Mouse (Mus musculus): Measurements from ENCODE around the gene Tspyl3. TPM values are rescaled to one million over a fixed set of nuclear protein-coding genes. Genes with fewer than 3 reads are reported as not detected.
"Not testable (repeated sequence)": the region's sequence is repeated elsewhere in the genome, so short reads cannot be mapped to it uniquely, and the experiment has no call there.

The Tspyl3 gene
- total RNA-seq (2014; fragmentation: Nextera tagmentation), result 1.1 TPM in 1 of 2 replicates, not detected in the other
- total RNA-seq (2017), result 0.23 and 0.27 TPM in 2 replicates
- 0.27 and 0.32 TPM in 2 replicates for polyA plus RNA-seq (2012)

DNA sequence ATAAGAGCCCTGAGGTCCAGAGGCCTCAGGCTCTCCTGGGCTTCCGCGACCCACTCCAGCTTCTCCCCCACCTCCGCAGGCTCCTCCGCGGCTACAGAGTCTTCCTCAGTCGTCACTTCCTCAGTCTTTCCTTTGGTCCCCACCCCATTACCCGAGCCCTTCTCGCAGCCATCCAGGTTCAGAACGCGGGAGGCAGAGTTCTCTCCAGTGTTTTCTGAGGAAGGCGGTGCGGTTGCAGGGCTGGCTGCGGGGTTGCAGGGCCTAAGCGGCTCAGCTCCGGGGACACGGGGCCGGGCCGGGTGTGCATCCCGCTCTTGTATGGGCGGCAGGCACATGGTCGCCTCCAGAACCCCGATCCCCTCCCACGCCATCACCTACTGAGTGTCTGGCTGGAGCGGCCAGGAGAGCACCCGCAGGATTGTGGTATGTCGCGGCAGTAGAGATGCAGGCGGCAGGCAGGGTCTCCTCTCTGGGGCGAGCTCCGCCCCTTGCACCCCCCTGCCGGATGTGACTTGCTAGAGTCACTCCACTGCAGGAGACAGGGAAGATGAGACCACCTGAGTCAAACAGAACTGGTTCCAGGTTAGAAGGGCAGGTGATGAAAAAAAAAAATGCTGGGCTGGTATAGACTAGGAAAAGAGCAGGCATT, at the start of gene Tspyl3:
Gene Tspyl3 (minus strand): TSS at position 496 of the 649 bp plus-strand sequence.
- no peaks in the 10 kb centered on the region for H3K27me3 ChIP-seq (ENCODE audit: insufficient read depth, low read length)
- no peak for DNase-seq (ENCODE audit: low spot score)
- peaks cover 89% of the 10 kb centered on the region for H3K4me1 ChIP-seq (ENCODE audit: insufficient read depth, low read depth, low read length)
- peaks cover 38% of the 10 kb centered on the region for H3K36me3 ChIP-seq (replicated peaks)
- no peaks in the 10 kb centered on the region for H3K9me3 ChIP-seq (replicated peaks)
- no peak for ATAC-seq (ENCODE audit: extremely low read depth, insufficient number of reproducible peaks, low FRiP score, poor library complexity, severe bottlenecking)
- TF ChIP-seq POLR2AphosphoS5 (IDR thresholded peaks at IDR 0.05; ENCODE audit: insufficient replicate concordance, low read depth, low read length) (no peak), GATA2 (IDR thresholded peaks at IDR 0.05; ENCODE audit: borderline replicate concordance, low read depth, low read length) (no peak), GATA1 (IDR thresholded peaks at IDR 0.05; ENCODE audit: borderline replicate concordance, low read length) (no peak), TAL1 (conservative IDR thresholded peaks at IDR 0.05; ENCODE audit: low read depth, low read length) (no peak), CTCF (IDR thresholded peaks at IDR 0.05; ENCODE audit: low read depth, low read length) (no peak)
- H3K4me3 ChIP-seq (ENCODE audit: low read depth, low read length), result peak within 1 kb of the TSS; percentile 66

DNA sequence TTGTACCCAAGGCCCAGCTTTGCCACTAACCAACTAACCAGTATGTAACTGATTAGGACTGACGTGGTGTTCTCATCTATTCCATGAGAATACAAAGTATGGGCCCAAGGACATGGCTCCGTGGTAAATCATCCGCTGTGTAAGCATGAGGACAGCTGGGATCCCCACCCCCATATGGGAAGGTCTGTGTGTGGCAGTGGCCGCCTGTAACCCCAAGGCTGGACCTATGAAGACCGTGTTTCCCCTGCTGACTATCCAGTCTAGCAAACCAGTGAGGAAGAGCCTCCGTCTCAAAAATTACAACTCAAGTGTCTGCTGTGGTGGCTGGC, 49.6 kb upstream of the Tspyl3 start:
- TF ChIP-seq POLR2AphosphoS5 (IDR thresholded peaks at IDR 0.05; ENCODE audit: insufficient replicate concordance, low read depth, low read length) (no peak), GATA1 (IDR thresholded peaks at IDR 0.05; ENCODE audit: borderline replicate concordance, low read length) (no peak), GATA2 (IDR thresholded peaks at IDR 0.05; ENCODE audit: borderline replicate concordance, low read depth, low read length) (no peak), CTCF (IDR thresholded peaks at IDR 0.05; ENCODE audit: low read depth, low read length) (no peak), TAL1 (conservative IDR thresholded peaks at IDR 0.05; ENCODE audit: low read depth, low read length) (no peak)
- no peak for ATAC-seq (ENCODE audit: extremely low read depth, insufficient number of reproducible peaks, low FRiP score, poor library complexity, severe bottlenecking)

DNA sequence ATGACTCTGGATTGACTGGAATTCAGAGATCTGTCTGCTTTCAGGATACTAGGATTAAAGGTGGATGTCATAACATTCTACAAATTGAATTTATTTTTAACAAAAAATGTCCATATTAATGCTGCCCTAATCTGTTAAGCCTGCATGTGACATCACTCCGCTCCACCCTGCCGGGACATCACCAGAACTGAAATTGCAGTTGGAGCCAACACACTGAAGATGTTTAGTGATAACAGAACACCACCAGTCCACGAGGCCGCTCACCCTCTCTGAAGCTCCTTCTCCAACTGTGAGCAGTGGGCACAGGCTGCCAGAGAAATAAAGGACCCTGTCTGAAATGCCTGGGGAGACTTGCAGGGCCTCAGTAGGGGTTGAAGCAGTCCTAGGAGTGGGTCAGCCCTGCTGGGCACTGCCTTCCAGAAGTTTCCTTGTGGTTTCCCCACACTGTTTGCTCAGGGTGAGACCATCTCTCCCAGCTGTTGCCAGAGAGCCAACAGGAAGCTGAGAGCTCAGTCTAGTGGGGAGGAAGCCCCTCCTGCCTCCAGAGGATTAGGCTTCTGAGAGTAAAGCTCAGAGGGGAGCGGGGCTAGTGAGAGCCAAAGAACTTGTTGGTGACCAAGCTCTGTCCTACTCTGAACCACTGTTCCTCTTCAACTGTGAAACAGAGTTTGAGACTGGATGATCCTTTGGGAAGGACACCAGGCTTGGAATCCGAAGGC, 49.1 kb upstream of the Tspyl3 start:
- not testable (repeated sequence) for H3K36me3 ChIP-seq (replicated peaks); H3K9me3 ChIP-seq (replicated peaks); DNase-seq (ENCODE audit: low spot score); H3K27me3 ChIP-seq (ENCODE audit: insufficient read depth, low read length); H3K4me3 ChIP-seq (ENCODE audit: low read depth, low read length)
- H3K4me1 ChIP-seq (ENCODE audit: insufficient read depth, low read depth, low read length), result peaks cover 56% of the 10 kb centered on the region
- peak; percentile 51 for ATAC-seq (ENCODE audit: extremely low read depth, insufficient number of reproducible peaks, low FRiP score, poor library complexity, severe bottlenecking)

More for the DNA sequence above, 49.6 kb upstream of the Tspyl3 start:
- DNase-seq (ENCODE audit: low spot score), result no peak
- Histone ChIP-seq H3K27me3 (ENCODE audit: insufficient read depth, low read length) (no peaks in the 10 kb centered on the region), H3K36me3 (replicated peaks) (peaks cover under 1% of the 10 kb centered on the region), H3K4me1 (ENCODE audit: insufficient read depth, low read depth, low read length) (peaks cover 51% of the 10 kb centered on the region), H3K4me3 (ENCODE audit: low read depth, low read length) (no peak overlapping the region), H3K9me3 (replicated peaks) (no peaks in the 10 kb centered on the region; the same call in 1 of the 2 replicates)

DNA sequence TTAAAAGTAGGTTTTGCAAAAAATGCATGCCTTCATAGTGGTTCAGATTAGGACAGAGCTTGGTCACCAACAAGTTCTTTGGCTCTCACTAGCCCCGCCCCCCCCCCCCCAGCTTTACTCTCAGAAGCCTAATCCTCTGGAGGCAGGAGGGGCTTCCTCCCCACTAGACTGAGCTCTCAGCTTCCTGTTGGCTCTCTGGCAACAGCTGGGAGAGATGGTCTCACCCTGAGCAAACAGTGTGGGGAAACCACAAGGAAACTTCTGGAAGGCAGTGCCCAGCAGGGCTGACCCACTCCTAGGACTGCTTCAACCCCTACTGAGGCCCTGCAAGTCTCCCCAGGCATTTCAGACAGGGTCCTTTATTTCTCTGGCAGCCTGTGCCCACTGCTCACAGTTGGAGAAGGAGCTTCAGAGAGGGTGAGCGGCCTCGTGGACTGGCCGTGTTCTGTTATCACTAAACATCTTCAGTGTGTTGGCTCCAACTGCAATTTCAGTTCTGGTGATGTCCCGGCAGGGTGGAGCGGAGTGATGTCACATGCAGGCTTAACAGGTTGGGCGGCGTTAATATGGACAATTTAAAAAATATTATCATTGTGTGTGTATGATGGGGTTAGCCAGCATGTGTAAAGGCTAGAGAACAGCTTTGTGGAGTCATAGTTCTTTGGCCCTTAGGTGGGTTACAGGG, 45.1 kb upstream of the Tspyl3 start:
- H3K27me3 ChIP-seq (ENCODE audit: insufficient read depth, low read length); DNase-seq (ENCODE audit: low spot score); H3K4me3 ChIP-seq (ENCODE audit: low read depth, low read length); H3K9me3 ChIP-seq (replicated peaks): not testable (repeated sequence)
- ATAC-seq (ENCODE audit: extremely low read depth, insufficient number of reproducible peaks, low FRiP score, poor library complexity, severe bottlenecking), result peak; percentile 43
- Histone ChIP-seq H3K4me1 (ENCODE audit: insufficient read depth, low read depth, low read length) (peaks cover 72% of the 10 kb centered on the region), H3K36me3 (replicated peaks) (peaks cover 42% of the 10 kb centered on the region)

DNA sequence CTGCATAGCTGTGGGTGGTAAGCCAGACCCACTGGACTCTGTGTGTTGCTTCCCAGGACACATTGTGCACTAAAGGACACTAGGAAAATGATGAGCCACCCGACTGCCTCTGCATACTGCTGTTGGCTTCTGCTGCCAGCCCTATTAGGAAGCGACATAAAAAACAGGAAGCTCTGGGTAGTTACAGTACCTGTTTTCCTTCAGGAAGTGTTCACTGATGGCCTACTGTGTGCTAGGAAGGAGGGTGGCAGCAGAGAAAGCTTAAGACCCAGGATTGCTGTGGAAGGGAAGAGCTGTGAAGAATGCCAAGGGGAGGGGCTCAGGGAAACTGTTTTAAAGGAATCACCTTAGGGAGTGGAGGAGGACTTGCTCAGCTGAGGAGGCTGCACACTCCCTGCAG, 42.1 kb upstream of the Tspyl3 start:
- ATAC-seq (ENCODE audit: extremely low read depth, insufficient number of reproducible peaks, low FRiP score, poor library complexity, severe bottlenecking) (no peak), DNase-seq (ENCODE audit: low spot score) (no peak)
- Histone ChIP-seq H3K36me3 (replicated peaks) (peaks cover 70% of the 10 kb centered on the region), H3K27me3 (ENCODE audit: insufficient read depth, low read length) (no peaks in the 10 kb centered on the region), H3K9me3 (replicated peaks) (no peaks in the 10 kb centered on the region), H3K4me3 (ENCODE audit: low read depth, low read length) (no peak overlapping the region), H3K4me1 (ENCODE audit: insufficient read depth, low read depth, low read length) (peaks cover 74% of the 10 kb centered on the region)
- TF ChIP-seq CTCF (IDR thresholded peaks at IDR 0.05; ENCODE audit: low read depth, low read length), result no peak
- no peak for TF ChIP-seq GATA2 (IDR thresholded peaks at IDR 0.05; ENCODE audit: borderline replicate concordance, low read depth, low read length)
- no peak for TF ChIP-seq TAL1 (conservative IDR thresholded peaks at IDR 0.05; ENCODE audit: low read depth, low read length)
- no peak for TF ChIP-seq GATA1 (IDR thresholded peaks at IDR 0.05; ENCODE audit: borderline replicate concordance, low read length)
- no peak for TF ChIP-seq POLR2AphosphoS5 (IDR thresholded peaks at IDR 0.05; ENCODE audit: insufficient replicate concordance, low read depth, low read length)

DNA sequence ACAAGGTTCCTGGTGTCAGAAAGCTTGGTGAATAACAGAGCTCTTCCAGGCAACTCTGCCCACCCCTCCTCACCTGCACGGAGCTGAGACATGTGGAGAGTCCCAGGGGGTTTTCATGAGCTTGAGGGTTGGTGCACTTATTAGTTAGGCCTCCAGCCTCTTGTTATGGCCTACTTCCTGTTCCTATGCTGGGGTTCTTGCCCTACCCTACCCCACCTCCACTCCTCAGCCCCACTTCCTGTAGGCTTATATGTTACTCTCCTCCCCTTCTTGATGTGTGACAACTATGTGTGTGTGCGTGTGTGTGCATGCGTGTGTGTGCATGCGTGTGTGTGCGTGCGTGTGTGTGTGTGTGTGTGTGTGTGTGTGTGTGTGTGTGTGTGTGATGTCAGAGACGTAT, 37.8 kb upstream of the Tspyl3 start:
- H3K4me1 ChIP-seq (ENCODE audit: insufficient read depth, low read depth, low read length), result peaks cover 81% of the 10 kb centered on the region
- no peak overlapping the region for H3K4me3 ChIP-seq (ENCODE audit: low read depth, low read length)
- TF ChIP-seq TAL1 (conservative IDR thresholded peaks at IDR 0.05; ENCODE audit: low read depth, low read length), result no peak
- no peak for TF ChIP-seq GATA1 (IDR thresholded peaks at IDR 0.05; ENCODE audit: borderline replicate concordance, low read length)
- no peak for TF ChIP-seq GATA2 (IDR thresholded peaks at IDR 0.05; ENCODE audit: borderline replicate concordance, low read depth, low read length)
- TF ChIP-seq CTCF (IDR thresholded peaks at IDR 0.05; ENCODE audit: low read depth, low read length), result no peak
- TF ChIP-seq POLR2AphosphoS5 (IDR thresholded peaks at IDR 0.05; ENCODE audit: insufficient replicate concordance, low read depth, low read length), result no peak
- peaks cover 75% of the 10 kb centered on the region for H3K36me3 ChIP-seq (replicated peaks)
- ATAC-seq (ENCODE audit: extremely low read depth, insufficient number of reproducible peaks, low FRiP score, poor library complexity, severe bottlenecking) (no peak), DNase-seq (ENCODE audit: low spot score) (peak; percentile 40)
- no peaks in the 10 kb centered on the region for H3K9me3 ChIP-seq (replicated peaks)
- H3K27me3 ChIP-seq (ENCODE audit: insufficient read depth, low read length), result no peaks in the 10 kb centered on the region
